Mouse (Mus musculus) cerebellum, adult 8-10 months (tissue): ENCODE results near the gene Sp6.
A peak's percentile ranks its signal among the peaks of the same experiment; 100 is the strongest.

Experiments
- DNase-seq: peaks from one replicate; pipeline ENCODE4 v3.0.0; 2022

Gene Sp6

DNA sequence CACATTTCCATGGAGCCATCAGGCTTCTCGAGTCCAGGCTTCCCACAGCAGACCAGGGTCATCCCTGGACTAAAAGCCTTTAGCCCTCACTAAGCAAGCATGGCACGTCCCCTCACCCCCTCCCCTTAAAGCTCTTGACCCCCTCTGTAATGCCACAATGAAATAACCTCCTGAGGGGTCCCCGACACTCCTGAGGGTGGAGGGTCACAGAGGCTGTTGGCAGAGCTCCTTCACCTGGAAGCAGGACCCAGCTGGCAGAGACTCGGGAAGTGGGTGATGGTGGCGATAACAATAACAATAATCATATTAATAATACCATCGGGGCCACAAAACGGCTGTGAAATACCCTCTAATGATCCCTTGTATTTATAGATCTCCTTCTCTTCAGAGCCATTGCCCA, 30.3 kb upstream of the Sp6 start, which contains the start of gene Sp2:
Sp2 (minus strand) TSS at position 101 of the 400 bp plus-strand sequence.
- DNase-seq = no peak

DNA sequence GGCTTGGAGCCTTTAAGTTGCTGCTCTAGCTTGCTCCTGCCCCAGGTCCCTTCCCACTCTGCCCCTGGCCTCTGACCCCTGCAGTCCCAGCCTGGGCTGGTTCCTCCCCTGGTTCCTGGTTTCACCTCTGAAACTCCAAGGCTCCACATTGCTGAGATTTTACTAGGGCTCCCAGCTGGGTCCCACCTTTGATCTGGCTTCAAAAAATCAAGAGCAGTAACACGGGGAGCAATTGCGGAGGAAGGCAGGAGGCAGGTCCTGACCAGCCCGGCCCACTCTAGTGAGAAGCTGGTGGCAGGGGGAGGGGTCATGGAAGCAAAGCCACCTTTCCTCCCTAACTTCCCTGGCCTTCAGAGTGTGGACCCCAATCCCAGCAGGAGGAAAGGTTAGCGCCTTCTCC, 28.3 kb upstream of the Sp6 start:
- no peak for DNase-seq

GRCm38 (mm10) chr11:96986463-96986862, 26.7 kb upstream of the Sp6 start:
- no peak for DNase-seq

GRCm38 (mm10) chr11:96987873-96988655, 25.1 kb upstream of the Sp6 start:
- no peak for DNase-seq

DNA sequence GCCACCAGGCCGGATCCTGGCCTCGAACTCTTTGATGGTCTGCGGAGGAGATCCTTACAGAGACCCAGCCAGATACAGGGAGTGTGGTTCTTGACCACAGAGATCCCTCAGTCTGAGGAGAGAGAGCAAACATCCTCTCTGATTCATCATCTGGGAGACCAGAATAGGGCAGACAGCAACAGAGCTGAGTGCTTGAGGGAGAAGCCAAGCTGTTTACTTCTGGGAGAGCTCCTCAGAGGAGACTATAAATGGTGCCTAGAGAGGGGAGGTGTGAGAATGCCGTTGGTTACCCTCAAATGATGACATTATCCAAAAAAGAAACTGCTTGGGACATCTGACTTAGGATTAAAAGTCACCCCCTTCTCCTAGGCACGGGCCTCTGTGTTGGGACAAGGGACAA, 21.7 kb upstream of the Sp6 start:
- DNase-seq = no peak

- no peak for DNase-seq
These were observed 20.4 kb upstream of the Sp6 start for GRCm38 (mm10) chr11:96992722-96993311.

- DNase-seq = no peak
These were observed 18.2 kb upstream of the Sp6 start for GRCm38 (mm10) chr11:96995031-96995430.

GRCm38 (mm10) chr11:96995836-96996772, 17.1 kb upstream of the Sp6 start:
- no peak for DNase-seq

- DNase-seq = no peak
These were observed 16.3 kb upstream of the Sp6 start for GRCm38 (mm10) chr11:96996773-96997379.

DNA sequence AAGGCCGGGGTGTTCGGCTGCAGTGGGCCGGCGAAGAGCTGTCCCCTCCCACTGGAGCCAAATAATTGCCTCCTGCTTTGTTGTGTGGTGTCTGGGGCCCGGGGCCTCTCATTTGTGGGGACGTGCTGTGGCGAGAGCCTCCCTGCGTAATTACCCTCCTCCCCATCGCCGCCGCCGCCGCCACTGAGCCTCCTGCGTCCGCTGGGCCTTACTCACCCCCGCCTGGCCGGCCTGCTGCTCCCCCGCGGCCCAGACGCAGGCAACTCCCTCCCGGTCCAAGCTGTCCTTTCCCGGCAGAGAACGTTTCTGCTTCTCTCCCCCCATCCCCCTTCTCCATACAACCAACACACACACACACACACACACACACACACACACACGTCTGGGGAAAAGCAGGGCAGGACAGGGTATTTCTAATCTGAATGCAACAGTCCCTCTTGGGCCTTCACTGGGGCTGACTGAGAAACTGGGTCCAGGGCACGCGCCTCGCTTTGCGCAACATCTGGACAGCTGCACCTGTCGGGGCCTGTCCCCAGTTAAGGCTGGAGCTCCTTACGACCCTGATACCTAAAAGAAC, 15.7 kb upstream of the Sp6 start:
- DNase-seq = peak; percentile 61

DNA sequence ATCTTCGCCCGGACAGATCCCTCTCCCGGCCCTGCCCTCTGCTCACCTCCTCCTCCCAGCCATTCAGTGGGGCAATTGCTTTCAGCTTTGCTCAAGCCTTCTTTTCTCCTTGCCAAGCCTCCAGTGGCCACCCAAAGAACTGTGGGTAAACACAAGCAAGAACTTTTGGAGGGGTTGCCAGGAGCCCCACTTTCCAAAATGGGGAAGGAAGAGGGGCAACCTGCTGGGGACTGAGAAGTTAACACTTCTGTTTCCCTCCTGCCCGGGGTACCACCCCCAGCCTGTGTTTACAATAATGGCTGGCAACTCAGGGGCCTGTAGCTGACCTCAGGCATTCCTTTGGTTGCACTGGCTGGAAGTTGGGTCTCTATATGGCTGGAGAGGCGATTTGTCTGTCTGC, 10.0 kb upstream of the Sp6 start:
- DNase-seq = no peak

GRCm38 (mm10) chr11:97007093-97007794, 6.0 kb upstream of the Sp6 start:
- no peak for DNase-seq

DNA sequence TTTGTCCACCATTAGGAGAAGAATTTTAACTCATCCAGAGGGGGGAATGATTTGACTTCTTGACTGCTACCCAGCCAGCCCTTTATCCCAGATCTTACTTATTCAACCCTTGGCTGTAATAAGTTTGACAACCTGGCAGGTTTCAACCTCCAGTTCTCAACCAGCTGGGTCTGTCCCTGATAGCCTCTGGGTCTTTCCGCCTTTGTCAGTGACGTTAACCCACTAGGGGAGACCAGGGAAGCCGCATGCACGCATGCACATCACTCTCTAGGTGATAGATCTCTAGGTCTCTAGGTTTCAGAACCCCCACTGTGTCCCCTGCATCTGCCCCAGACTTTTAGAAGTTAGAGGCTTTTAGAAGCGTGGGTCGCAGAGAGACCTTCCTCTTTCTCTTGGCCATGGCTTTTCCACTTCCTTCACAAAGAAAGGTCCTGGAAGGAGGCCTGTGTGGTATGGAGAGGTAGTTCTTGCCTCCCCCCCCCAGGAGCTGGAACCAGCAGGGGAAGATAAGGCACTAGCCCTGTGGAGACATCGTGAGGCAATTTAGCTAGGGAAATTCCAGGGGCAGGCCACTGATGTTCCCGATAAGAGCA, 3.9 kb upstream of the Sp6 start:
- no peak for DNase-seq

- DNase-seq = no peak
These were observed 4.7 kb downstream of the Sp6 start for GRCm38 (mm10) chr11:97017696-97018582.

DNA sequence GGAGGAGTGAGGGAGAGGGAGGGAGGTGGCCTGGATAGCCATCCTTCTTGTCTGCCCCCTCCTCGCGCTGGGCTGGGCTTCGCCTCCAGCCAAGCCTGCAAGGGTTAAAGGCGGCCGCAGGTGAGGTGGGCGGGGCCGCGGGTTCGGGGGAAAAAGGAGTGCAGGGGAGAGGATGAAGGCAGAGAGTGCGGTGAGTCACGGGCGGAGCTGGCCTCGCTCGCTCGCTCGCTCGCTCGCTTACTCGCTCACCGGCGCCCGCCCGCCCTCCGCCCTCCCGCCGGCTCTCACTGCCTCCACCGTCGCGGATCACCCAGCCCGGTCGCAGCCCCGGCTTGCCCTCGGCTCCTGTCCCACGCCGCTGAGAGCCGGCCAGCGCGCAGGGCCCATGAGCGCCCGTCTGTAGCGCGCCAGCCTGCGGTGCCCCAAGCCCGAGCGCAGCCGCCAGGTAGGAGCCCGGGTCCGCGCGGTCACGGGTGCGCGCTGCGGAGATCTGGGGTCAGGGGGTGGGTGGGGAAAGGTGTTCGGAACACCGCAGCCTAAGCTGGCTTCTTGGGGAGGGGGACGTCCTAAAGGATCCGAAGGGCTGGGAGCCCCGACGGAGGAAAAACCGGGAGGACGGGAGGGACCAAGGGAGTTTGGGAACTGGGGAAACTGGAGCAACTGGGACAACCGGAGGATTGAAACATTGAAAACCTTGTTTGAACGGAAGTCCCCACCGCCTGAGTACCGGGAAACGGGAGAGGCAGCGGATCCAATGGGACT, 5.6 kb downstream of the Sp6 start:
- no peak for DNase-seq

GRCm38 (mm10) chr11:97019345-97019708, 6.1 kb downstream of the Sp6 start:
- DNase-seq = no peak

- no peak for DNase-seq
These were observed 8.0 kb downstream of the Sp6 start for GRCm38 (mm10) chr11:97021121-97021765.

DNA sequence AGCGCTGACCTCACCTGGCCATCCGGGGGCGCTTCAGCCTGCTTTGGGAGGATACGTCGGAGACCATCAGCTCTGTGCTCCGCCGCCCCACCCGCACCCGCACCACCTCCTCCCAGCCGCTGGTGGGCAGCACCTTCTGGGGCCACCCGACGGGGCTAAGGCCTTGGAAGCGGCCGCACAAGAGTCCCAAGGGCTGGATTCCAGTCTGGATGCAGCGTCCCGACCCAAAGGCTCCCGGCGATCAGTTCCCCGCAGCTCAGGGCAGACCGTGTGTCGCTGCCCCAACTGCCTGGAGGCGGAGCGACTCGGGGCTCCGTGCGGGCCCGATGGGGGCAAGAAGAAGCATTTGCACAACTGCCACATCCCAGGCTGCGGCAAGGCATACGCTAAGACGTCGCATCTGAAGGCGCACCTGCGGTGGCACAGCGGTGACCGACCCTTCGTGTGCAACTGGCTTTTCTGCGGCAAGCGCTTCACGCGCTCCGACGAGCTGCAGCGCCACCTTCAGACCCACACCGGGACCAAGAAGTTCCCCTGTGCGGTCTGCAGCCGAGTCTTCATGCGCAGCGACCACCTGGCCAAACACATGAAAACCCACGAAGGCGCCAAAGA, 8.8 kb downstream of the Sp6 start:
- DNase-seq = peak; percentile 67

DNA sequence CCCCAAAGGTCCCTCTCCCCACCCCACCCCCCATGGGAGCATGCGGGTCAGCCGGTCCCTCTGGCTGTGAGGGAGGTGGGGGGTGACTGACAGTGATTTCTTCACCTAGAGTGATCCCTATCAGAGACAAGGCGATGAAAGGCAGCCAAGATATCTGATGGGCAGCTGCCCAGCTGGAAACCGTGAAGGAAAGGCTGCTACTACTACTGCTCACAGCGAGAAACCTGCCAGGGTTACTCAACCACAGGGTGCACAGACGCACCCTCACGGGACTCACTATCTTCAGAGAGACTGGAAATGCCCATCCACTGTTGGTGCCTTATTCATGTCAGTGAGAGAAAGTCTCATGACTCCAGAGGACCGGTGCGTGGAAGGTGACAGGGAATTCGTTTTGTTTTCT, 11.8 kb downstream of the Sp6 start:
- DNase-seq = no peak
